Mouse (Mus musculus): ENCODE data around the gene Slc25a12.

The Slc25a12 gene

DNA sequence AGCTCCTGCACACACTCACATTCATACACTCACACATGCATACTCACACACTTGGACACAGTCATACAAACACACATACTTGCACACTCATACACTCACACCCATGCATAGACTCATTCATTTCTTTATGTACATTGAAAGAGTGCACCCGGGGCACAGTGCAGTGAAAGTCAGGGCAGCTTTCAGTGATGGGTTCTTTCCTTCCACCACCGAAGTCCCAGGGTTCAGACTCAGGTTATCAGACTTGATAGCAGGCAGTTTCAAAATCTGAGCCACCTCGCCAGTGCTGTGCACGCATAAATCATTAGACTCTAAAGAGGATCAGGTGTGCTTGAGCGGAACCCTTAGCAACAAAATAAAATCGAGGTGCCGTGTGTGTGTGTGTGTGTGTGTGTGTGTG is 17.4 kb downstream of the Slc25a12 start:
- DNase-seq (ENCODE audit: low read depth, low spot score): no peak

DNA sequence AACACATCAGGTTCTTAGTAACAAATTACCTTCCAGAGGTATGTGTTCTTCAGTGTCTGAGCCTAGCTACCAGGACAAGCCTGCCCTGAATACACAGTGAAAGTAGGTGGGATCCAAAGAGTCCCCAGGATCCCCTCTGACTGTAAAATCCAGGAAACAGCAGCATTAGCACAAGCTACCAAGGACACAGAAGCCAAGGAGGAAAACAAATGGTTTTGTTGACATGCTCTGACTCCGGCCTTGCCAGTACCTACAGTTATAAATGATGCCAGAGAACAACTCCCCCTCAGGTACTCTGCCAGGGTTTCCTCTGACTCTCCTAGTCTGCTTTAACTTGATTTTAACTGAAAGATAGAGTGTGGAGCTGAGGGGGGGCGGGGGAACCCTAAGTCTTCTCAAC is 18.0 kb downstream of the Slc25a12 start:
- no peak for DNase-seq (ENCODE audit: low read depth, low spot score)

DNA sequence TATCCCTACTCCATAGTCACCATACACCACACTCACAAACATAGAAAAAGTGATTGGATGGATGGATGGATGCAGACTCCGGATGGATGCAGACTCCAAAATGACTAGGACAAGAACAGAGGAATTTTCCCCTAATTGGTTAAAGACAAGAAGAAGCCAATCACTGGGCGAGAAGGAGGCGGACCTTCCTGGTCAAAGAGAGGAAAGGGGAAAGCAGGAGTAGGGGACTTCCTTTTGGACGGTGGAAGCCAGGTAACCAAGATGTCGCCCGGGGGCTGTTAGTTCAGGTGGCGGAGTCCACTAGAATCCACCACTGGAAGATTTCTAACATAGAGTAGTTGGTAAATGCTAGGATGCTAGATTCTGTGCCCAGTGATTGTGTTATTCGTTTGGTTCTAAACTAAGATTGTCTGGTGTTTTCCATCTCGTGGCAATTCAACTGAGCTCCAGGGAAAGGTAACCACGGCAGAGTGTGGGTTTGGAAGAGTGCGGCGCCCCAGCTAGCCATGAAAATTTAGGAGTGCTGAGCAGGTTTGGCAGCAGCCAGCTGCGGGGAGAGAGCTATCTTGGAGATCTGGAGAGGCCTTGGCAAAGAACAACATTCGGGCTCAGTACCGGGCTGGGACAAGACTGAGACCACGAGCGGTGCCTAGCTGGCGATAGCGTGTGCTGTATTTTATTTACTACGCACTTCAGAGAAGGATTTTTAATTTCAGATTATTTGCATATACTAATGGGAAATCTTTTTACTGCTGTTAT is 19.6 kb downstream of the Slc25a12 start:
- no peak for DNase-seq (ENCODE audit: low read depth, low spot score)

DNA sequence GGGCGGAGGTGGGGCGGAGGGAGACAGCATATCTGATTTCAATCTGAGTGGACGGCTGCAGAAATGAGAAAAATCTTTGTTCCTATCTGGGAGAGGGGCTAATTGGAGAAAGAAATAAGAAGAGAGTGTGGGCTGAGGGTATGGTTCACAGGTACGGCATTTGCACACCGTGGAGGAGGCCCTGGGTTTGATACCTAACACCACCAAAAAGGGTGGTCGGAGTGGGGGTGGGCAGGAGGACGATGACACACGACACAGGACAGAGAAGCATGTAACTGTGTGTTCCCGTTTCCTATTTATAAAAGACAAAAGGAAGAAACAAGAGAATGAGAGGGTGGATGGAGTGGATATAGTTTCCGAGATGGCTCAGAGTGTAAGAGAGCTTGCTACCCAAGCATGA is 20.4 kb downstream of the Slc25a12 start:
- DNase-seq (ENCODE audit: low read depth, low spot score): no peak

DNA sequence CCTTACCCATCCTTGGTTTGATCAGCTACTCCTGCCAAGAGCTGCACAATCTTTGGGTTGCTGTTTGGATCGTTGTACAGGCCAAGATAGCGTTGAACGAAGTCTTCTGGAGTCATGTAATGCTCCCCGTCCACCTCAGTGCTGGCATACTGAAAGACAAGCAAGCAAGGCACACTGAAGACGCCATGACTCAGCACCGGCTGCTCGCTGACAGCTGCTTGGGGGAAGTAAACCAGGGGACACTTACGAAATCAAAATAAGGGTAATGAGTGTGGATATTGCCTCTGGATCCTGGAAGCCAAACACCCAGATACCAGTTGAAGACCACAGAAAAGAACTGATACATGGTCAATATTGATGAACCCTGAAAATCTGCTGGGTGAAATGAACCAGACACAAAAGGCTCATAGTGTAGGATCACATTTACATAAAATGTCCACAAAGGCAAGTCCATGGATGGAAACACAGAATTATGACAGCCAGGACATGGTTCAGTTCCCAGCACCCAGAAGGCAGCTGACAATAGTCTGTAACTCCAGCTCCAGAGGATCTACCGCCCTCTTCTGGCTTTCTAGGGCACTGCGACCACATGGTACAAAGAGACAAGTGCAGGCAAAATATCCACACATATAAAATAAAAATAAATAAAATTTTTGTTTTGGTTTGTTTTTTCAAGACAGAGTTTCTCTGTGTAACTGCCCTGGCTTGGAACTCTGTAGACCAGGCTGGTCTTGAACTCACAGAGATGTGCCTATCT is 23.5 kb downstream of the Slc25a12 start:
- DNase-seq (ENCODE audit: low read depth, low spot score): no peak

DNA sequence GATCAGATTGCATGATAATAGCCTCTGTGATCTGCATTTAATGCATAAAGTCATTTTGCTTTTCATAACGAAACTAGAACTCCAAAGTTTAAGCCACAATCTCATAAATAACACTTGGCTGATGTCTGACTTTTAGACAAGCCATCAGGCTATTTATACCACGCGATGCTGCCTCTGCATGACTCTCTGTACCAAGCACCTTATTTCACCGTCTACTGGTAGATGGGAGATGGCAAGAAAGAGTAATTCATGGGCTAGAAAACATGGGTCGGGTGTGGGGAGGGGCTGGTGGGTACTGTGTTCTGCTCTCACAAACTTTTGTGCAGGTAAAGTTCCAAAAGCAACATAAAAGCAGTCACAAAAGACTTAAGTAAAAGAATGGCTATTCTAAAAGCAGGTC is 27.4 kb downstream of the Slc25a12 start:
- DNase-seq (ENCODE audit: low read depth, low spot score): no peak

DNA sequence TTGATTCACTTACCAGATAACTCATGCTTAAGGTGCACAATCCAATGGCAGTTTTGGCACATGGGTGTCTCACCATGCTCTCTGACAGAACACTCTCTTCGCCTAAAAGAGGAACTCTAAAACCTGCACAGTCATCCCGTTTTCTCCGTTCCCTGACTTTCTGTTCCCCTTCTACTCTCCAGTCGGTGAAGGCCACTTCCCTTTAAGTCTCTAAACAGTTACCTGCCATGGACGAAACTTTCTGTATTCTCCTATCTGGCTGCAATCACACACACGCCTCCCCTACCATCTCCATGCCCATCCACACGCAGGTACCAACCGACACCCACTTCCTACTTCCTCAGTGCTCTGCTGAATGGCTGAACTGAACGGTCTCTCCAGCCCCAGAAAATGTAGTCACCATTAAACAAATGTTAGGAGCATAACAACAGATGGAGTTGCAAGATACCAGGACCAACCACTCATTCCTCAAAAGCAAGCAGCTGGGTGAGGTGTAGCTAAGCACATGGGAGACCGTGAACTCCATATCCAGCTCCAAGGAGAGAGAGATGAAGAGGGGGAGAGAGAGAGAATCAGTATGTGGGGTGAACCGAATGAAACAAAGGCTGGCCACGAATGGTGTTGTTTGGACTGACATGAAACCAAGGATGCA is 29.3 kb downstream of the Slc25a12 start:
- no peak for DNase-seq (ENCODE audit: low read depth, low spot score)

DNA sequence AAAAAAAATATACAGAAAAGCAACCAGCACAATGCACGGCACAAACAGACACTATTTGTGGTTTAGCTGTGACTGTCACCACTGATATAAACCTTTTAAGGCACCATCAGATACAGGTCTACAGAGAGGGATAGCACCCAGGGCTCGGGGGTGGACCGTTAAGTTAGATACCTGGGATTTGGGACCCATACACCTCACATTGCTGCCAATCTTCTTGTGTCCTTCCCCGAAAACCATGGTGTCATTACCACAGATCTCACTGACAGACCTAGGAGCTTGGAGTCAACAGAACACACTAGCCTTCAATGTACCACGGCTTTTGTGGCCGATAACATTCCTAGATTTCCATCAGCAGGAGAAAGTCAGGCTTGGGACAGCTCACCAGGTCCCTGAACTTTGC is 30.9 kb downstream of the Slc25a12 start:
- no peak for DNase-seq (ENCODE audit: low read depth, low spot score)

DNA sequence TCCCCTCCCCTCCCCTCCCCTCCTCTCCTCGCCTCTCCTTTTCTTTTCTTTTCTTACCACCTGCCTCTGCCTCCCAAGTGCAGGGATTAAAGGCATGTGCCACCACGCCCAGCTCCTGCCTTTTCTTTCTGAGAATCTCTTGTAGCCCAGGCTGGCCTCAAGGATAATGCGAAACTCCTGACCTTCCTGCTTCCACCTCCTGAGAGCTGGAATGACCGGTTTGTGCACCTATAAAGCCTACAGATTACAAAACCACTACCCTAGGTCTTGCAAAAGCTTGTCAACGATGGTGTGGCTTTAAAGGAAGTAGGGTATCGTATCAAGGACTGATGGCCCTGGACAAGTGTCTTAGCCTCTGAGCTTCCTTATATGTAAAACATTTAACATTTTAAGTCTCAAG is 31.3 kb downstream of the Slc25a12 start:
- DNase-seq (ENCODE audit: low read depth, low spot score): no peak

DNA sequence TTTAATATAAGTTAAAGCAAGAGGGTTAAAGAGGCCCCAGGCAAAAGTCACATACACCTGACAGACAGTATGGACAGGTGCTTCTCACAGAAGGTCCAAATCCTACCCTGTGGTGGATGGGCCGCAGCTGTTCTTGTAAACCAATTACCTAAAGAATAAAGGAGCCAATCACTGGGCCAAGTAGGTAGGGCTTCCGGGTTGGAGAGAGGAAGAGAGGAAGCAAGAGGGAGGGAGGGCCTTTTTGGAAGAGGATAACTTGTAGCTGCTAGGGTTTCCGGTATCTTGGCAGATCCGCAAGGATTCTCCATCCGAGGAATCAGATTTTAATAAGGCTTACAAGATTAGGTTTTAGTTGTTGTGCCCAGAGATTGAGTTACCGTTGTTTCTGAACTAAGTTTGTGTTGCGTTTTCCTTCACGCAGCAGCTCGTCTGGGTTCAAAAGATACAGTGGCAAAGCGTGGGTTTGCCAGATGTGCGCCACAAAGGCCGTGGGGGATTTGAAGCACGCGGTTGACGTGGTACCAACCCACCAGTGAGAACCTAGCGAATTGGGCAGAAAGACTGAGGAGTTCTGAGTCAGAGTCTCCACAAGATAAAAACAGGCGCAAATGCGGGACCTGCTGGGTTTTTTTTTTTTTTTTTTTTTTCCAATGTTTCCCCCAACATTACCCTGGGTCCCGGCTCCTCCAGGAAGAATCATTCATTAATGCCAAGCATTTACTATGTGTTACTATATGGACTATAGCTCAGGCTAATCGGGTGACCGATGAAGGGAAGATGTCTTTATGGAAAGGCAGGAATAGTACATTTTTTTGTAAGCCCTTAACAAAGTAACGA is 33.3 kb downstream of the Slc25a12 start:
- no peak for DNase-seq (ENCODE audit: low read depth, low spot score)

DNA sequence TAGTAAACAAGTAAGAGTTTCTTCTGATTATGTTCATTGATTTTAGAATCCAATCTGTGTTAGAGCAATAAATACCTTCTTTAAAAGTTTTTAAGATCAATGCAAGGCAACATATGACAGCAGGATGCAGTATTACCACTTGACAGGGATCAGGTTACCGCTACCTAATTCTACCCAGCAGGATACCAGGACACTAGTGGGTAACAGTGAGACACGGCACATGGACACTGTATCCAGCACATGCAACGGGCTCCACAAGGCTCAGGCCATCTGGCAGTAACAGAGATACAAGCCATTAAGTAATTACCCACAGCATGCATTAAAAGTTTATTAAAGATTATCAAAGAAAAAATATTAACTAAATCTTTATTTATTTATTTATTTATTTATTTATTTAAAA is 37.8 kb downstream of the Slc25a12 start:
- no peak for DNase-seq (ENCODE audit: low read depth, low spot score)

DNA sequence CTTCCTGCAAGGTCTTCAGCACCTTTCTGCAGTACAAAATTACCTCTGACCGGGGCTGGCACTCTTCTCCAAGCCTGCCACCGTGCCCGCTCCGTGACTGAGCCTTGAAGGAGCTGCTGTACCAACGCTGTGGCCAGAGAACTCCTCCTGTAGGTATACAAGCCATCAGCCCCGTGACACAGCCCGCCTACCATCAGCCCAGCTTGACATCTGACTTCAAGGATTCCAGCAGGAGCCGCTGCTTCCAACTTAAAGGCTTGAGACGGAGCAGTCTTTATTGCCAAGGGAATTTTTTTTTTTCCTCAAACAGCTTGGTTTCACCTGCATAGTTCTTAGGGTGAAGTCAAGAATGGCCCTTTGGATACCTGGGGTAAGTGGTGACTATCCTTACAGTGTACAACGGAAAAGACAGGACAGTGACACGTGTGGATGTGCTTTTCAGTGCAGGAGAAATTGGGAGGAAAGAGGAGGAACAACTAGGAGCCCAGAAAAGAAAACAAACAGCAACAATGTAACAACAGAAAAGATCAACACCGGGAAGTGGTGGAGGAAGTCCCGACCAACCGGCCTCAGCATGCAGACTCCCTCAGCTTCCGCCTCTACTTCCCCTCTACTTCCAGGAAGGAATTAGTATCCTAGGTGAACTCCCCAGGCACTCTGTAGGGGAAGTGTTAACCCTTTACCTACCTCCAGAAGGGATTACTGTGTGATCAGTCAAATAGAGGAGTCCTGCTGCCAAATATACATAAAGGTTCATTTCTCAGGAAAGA is 39.0 kb downstream of the Slc25a12 start:
- DNase-seq (ENCODE audit: low read depth, low spot score): no peak

DNA sequence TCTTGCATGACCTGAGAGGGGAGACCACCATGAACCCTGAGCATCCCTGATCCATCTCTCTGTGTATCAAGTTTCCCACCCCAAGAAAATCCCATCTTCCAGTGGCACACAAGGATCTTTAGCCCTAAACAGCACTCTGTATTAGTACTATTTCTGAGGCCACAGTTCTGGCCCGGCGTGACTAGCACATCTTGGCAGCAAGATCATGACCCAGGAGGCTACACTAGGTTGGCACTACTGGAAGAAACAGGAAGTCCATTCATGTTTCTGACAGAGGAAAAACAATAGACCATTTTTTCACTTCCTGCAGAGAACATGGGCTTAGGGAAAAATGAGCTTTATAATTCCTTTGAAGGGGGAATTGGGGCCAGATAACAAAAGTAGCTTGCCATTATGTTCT is 39.8 kb downstream of the Slc25a12 start:
- DNase-seq (ENCODE audit: low read depth, low spot score): no peak

DNA sequence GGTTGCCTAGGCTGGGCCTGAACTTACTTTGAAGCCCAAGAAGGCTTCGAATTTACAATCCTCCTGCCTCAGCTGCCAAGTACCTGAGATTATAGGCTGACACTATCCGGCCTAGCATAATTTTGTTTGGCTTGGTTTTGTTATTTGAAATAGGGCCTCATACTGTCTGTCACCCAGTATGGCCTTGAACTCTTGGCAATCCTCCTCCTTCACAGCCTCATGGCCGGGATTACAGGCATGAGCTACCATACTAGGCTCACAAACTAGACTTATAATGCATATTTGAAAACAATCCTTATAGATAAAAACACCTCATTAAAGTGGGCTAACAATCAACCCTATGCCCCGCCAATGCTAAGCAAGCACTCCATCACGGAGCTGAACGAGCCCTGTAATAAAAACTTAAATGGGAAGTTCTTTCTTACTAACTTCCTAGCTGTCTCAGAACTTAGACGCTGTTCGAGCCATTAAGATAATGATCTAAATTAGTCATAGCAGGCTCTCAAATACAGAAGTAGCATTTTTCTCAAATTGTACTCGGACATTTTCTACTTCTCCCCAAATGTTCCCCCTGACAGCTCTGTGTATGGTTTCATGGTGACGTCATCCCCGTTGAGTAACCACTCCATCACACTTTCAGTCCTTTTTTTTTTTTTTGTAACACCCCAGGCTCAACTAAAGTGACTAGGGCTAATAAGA is 40.6 kb downstream of the Slc25a12 start:
- no peak for DNase-seq (ENCODE audit: low read depth, low spot score)

DNA sequence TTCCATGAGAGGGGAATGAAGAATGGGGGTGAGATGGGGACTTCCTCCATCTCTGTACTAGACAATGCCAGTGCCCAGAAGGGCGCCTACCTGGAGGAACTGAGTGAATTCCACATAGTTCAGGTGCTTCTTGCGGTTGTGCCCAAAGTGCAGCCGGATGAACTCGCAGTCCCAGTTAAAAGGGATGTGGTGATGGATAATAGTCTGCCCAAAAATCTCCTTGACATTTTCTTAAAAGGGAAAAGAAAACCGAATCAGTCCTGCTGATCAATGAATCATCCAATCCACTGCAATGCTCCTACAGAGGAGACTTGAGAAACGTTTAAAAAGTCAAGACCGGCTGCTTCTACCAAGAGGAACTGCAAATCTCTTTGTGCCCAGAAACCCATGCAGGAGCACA is 43.7 kb downstream of the Slc25a12 start:
- DNase-seq (ENCODE audit: low read depth, low spot score): no peak

DNA sequence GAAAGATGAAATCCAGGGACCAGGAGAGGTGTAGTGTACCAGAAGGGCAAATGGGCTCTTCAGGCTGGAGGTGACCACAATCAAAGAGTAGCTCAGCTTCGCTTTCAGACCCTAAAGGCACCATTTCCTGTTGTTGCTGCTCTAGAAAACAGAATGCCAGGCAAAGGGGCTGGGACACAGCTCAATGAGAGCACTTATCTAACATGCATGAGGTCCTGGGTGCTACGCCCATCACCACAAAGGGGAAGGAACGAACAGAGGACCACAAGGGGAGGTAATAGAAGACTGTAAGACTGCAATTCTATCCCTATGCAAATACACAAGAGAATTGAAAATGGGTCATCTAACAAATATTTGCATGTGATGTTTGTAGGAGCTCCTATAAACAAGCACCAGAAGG is 46.1 kb downstream of the Slc25a12 start:
- no peak for DNase-seq (ENCODE audit: low read depth, low spot score)

DNA sequence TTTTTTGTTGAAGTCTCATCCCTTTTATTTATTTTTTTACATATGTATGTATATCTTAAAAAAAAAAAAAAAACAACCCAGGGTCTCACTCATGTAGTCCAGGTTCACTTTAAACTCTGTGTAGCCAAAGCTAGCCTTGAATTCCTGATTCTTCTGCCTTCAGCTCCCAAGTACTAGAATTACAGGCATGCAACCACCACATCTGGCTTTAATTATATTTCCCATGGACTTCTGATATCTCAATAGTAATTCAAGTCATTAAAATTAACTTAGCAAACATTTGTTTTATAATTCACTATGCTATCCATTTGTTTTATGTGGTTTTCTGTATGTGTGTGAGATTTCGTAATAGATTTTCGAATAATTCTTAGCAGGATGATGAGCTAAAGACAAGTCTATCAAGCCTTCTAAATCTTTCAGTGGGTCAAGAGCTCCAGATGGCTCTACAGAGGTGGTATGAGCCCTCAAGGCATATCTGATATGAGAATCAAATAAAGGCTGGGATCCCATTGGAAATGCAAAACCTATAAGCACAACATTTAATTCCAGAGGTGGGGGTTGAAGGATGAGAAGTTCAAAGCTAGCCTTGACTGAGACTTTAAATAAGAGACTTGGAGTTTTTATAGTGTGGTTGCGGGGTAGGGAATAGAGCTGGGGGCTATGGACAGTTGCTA is 51.3 kb downstream of the Slc25a12 start:
- no peak for DNase-seq (ENCODE audit: low read depth, low spot score)

DNA sequence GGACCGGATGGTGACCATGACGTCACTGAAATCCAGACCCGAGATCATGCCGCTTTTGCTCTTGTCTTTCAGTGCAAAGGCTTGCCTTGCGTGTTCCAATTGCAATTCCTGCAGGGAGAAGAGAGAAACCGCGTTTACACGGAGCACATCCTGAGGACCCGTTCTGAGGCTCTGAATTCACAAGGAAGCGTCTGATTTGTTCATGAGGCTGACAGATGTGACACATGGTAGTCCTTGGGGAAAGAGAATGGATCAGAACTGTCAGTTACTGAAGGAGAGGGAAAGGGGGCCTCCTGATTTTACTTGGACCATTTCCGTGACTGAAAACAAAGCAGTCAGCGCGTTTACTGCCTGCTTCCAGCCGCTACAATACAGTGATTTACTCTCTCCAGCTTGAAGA is 52.5 kb downstream of the Slc25a12 start:
- DNase-seq (ENCODE audit: low read depth, low spot score): no peak

DNA sequence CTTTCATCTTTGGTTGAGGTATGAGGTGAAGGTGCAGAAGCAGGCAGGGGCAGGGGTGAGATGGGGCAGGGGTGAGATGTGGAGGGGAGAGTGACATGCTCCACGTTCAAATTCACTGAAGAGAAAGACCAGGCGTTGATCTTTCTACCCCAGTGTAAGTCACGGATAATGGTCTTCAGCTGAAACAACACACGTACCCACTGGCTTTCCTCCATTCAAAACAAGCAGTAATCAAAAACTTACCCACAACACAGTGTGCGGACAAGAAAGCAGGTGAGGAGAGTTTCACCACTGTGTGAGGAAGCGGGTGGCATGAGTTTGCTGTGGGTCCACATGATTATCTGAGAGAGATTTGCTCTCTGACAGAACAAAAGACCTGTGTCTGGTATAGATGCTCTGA is 53.5 kb downstream of the Slc25a12 start:
- no peak for DNase-seq (ENCODE audit: low read depth, low spot score)

DNA sequence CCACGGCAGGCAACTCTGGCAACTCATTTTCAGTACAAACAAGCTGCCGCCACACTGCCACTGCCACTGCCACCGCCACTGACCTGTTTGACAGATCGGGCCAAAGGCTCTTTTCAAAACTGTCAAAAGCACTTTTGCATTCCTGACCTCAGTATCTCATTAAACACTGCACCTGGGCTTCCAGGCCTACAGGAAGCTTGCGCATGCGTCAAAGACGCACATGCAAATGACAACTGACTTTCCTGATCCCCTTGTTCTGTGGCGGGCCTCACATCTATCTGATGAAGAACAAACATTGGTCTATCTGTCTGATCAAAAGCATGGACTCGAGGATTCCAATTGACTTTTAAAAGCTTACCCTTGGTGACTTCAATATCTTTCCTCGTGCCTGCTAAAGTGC is 55.5 kb downstream of the Slc25a12 start:
- DNase-seq (ENCODE audit: low read depth, low spot score): no peak
